Mouse (Mus musculus): ENCODE results near the gene Nkrf. TPM values are rescaled to one million over a fixed set of nuclear protein-coding genes. Genes with fewer than 3 reads are reported as not detected.

Nkrf gene
- total and polyA plus RNA-seq, 3 experiments, result 0.74 to 3.3 (median 3.0) TPM

GRCm38 (mm10) chrX:36929694-36930093 lies 27.0 kb upstream of the Nkrf start:
- DNase-seq, result no peak
- TF ChIP-seq POLR2A (IDR thresholded peaks at IDR 0.05; ENCODE audit: insufficient read depth, low read depth, low read length), result no peak
- TF ChIP-seq EP300 (IDR thresholded peaks at IDR 0.05; ENCODE audit: insufficient read depth, low read depth, low read length), result no peak
- TF ChIP-seq CTCF (IDR thresholded peaks at IDR 0.05), result no peak
- WGBS, result 64% methylated on average over 4 of the region's 4 CpGs
- Histone ChIP-seq H3K36me3 (ENCODE audit: control insufficient read depth, insufficient read depth, low read length) (no peaks in the 10 kb centered on the region), H3K79me2 (replicated peaks; ENCODE audit: control insufficient read depth, insufficient read depth, low read length) (no peaks in the 10 kb centered on the region), H3K27ac (no peak overlapping the region), H3K4me3 (no peak overlapping the region), H3K4me1 (ENCODE audit: control insufficient read depth, insufficient read depth, low read length) (no peaks in the 10 kb centered on the region), H3K9ac (ENCODE audit: low read depth, low read length) (no peak overlapping the region), H3K27me3 (ENCODE audit: control insufficient read depth, insufficient read depth, low read length) (no peaks in the 10 kb centered on the region)
- intact Hi-C loops (cut with DNase I), result loop anchor here (2.0 kb wide), 1 partner anchor 93 kb away; no protein-coding TSS in a partner anchor

GRCm38 (mm10) chrX:36928791-36929190 lies 26.1 kb upstream of the Nkrf start:
- Histone ChIP-seq H3K9ac (ENCODE audit: low read depth, low read length) (no peak overlapping the region), H3K27me3 (ENCODE audit: control insufficient read depth, insufficient read depth, low read length) (no peaks in the 10 kb centered on the region), H3K36me3 (ENCODE audit: control insufficient read depth, insufficient read depth, low read length) (no peaks in the 10 kb centered on the region), H3K4me3 (no peak overlapping the region), H3K4me1 (ENCODE audit: control insufficient read depth, insufficient read depth, low read length) (no peaks in the 10 kb centered on the region), H3K79me2 (replicated peaks; ENCODE audit: control insufficient read depth, insufficient read depth, low read length) (no peaks in the 10 kb centered on the region), H3K27ac (no peak overlapping the region)
- DNase-seq, result peak in 1 of 2 experiments; percentile 5
- TF ChIP-seq POLR2A (IDR thresholded peaks at IDR 0.05; ENCODE audit: insufficient read depth, low read depth, low read length), result no peak
- no peak for TF ChIP-seq EP300 (IDR thresholded peaks at IDR 0.05; ENCODE audit: insufficient read depth, low read depth, low read length)
- no peak for TF ChIP-seq CTCF (IDR thresholded peaks at IDR 0.05)
- intact Hi-C loops (cut with DNase I), result no loop called here
- 46% methylated on average over 4 of the region's 4 CpGs for WGBS

DNA sequence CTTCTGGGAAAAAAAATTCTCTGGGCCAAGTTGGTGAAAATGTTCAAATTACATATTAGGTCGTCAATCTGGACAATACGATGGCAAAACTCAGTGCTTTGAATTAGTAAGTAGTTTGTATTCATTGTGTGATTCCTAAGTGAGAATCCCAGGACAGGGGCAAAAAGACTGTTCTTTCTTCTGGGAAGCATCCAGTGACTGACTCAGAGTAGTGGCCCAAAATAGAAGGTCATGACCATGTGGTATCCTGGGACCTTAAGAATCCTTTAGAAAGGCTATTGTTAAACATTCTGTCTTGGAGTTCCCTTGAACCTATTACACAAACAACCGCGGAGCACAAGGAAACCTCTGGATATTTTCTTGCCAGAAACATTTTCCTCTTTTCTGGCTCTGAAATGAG lies 18.6 kb upstream of the Nkrf start:
- no peak for TF ChIP-seq EP300 (IDR thresholded peaks at IDR 0.05; ENCODE audit: insufficient read depth, low read depth, low read length)
- TF ChIP-seq POLR2A (IDR thresholded peaks at IDR 0.05; ENCODE audit: insufficient read depth, low read depth, low read length), result no peak
- TF ChIP-seq CTCF (IDR thresholded peaks at IDR 0.05), result no peak
- no peak overlapping the region for H3K27ac ChIP-seq
- H3K36me3 ChIP-seq (ENCODE audit: control insufficient read depth, insufficient read depth, low read length), result no peaks in the 10 kb centered on the region
- intact Hi-C loops (cut with DNase I), result no loop called here
- no peak for DNase-seq
- H3K27me3 ChIP-seq (ENCODE audit: control insufficient read depth, insufficient read depth, low read length), result no peaks in the 10 kb centered on the region
- no peak overlapping the region for H3K4me3 ChIP-seq
- H3K9ac ChIP-seq (ENCODE audit: low read depth, low read length), result no peak overlapping the region
- no peaks in the 10 kb centered on the region; the same call in 1 of the 2 replicates for H3K4me1 ChIP-seq (ENCODE audit: control insufficient read depth, insufficient read depth, low read length)
- 65% methylated on average over 4 of the region's 4 CpGs for WGBS
- no peaks in the 10 kb centered on the region for H3K79me2 ChIP-seq (replicated peaks; ENCODE audit: control insufficient read depth, insufficient read depth, low read length)

DNA sequence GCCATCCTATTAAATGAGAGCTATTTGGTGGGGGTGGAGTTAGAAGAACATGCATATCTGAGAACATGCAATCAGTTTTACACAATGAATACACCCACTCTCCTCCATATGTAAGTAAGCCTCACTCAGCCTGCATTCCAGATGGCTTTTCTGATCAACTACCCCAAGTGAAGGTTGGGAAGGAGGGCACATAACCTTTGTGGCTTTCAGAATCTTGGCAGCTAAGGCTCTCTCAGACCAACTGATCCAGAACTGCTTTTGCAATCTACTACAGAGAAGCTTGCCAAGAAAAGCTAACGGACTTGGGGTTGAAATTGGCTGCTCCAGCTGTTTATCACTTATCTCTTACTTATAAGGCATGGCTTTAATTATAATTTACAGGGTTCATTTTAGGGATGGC lies 15.1 kb upstream of the Nkrf start:
- DNase-seq, result no peak
- Histone ChIP-seq H3K4me1 (ENCODE audit: control insufficient read depth, insufficient read depth, low read length) (no peaks in the 10 kb centered on the region; the same call in 1 of the 2 replicates), H3K36me3 (ENCODE audit: control insufficient read depth, insufficient read depth, low read length) (no peaks in the 10 kb centered on the region), H3K4me3 (no peak overlapping the region), H3K27ac (no peak overlapping the region), H3K79me2 (replicated peaks; ENCODE audit: control insufficient read depth, insufficient read depth, low read length) (no peaks in the 10 kb centered on the region), H3K9ac (ENCODE audit: low read depth, low read length) (no peak overlapping the region), H3K27me3 (ENCODE audit: control insufficient read depth, insufficient read depth, low read length) (no peaks in the 10 kb centered on the region)
- intact Hi-C loops (cut with DNase I), result no loop called here
- TF ChIP-seq POLR2A (IDR thresholded peaks at IDR 0.05; ENCODE audit: insufficient read depth, low read depth, low read length), result no peak
- TF ChIP-seq CTCF (IDR thresholded peaks at IDR 0.05), result no peak
- TF ChIP-seq EP300 (IDR thresholded peaks at IDR 0.05; ENCODE audit: insufficient read depth, low read depth, low read length), result no peak
- WGBS, result 32% methylated on average over 1 of the region's 1 CpGs

- H3K4me3 ChIP-seq, result no peak overlapping the region
- peak; percentile 77 for TF ChIP-seq CTCF (IDR thresholded peaks at IDR 0.05)
- TF ChIP-seq POLR2A (IDR thresholded peaks at IDR 0.05; ENCODE audit: insufficient read depth, low read depth, low read length), result no peak
- intact Hi-C loops (cut with DNase I), result loop anchor here (2.0 kb wide), 1 partner anchor 79 kb away; no protein-coding TSS in a partner anchor
- H3K27me3 ChIP-seq (ENCODE audit: control insufficient read depth, insufficient read depth, low read length), result no peaks in the 10 kb centered on the region
- no peaks in the 10 kb centered on the region for H3K79me2 ChIP-seq (replicated peaks; ENCODE audit: control insufficient read depth, insufficient read depth, low read length)
- H3K9ac ChIP-seq (ENCODE audit: low read depth, low read length), result no peak overlapping the region
- whole genome bisulfite sequencing, result 38% methylated on average over 12 of the region's 12 CpGs
- no peaks in the 10 kb centered on the region; the same call in 1 of the 2 replicates for H3K4me1 ChIP-seq (ENCODE audit: control insufficient read depth, insufficient read depth, low read length)
- peak; percentile 16 to 37 for DNase-seq
- no peak overlapping the region for H3K27ac ChIP-seq
- no peaks in the 10 kb centered on the region for H3K36me3 ChIP-seq (ENCODE audit: control insufficient read depth, insufficient read depth, low read length)
These were observed 8.6 kb upstream of the Nkrf start for GRCm38 (mm10) chrX:36911343-36911742.

- 25% methylated on average over 5 of the region's 5 CpGs for WGBS
- intact Hi-C loops (cut with DNase I), result loop anchor here (5.0 to 10.0 kb wide), 2 partner anchors 34 to 142 kb away; partner anchors contain the start of genes C330007P06Rik and Ube2a
- no peaks in the 10 kb centered on the region; the same call in 1 of the 2 replicates for H3K4me1 ChIP-seq (ENCODE audit: control insufficient read depth, insufficient read depth, low read length)
These were observed 3.8 kb upstream of the Nkrf start for GRCm38 (mm10) chrX:36906539-36906938.

More at GRCm38 (mm10) chrX:36906539-36906938, 3.8 kb upstream of the Nkrf start:
- H3K36me3 ChIP-seq (ENCODE audit: control insufficient read depth, insufficient read depth, low read length), result no peaks in the 10 kb centered on the region
- H3K27ac ChIP-seq, result no peak overlapping the region
- H3K9ac ChIP-seq (ENCODE audit: low read depth, low read length), result no peak overlapping the region
- H3K4me3 ChIP-seq, result no peak overlapping the region
- no peaks in the 10 kb centered on the region for H3K79me2 ChIP-seq (replicated peaks; ENCODE audit: control insufficient read depth, insufficient read depth, low read length)
- no peak for DNase-seq
- TF ChIP-seq EP300 (IDR thresholded peaks at IDR 0.05; ENCODE audit: insufficient read depth, low read depth, low read length) (no peak), CTCF (IDR thresholded peaks at IDR 0.05) (peak; percentile 47)
- no peaks in the 10 kb centered on the region for H3K27me3 ChIP-seq (ENCODE audit: control insufficient read depth, insufficient read depth, low read length)
